In the genomic region with DNA sequence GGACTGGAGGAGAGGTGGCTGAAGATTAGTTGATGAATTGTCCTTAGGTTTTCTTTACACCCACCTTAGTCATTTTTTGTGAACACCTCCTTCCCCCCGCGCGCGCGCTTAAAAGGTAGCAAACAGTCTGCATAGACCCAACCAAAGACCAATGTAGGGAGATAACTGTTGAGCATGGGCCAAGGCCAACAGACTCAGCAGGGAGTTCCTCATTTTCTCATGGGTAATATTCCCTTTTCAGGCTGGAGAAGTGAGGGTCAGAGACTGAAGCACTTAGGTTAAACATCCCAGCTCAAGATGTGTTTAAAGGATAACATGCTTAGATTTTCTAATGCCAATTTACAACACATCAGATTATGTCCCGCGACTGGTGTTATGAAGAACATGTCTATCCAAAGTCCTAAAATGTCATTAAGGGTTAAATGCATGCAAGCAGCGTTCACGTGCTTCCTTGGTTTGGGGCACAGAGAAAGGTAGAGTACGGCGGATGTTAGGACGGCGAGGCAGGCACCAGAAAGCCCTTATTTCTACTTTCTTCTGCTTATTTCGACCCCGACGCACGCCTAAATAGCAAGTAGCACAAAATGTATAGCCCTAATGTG, we compare ENCODE assay signal across 9 mouse cellular contexts. TPM values are rescaled to one million over a fixed set of nuclear protein-coding genes. Genes with fewer than 3 reads are reported as not detected.
DNase-seq lines count a peak whose midpoint lies in the region; TF ChIP-seq lines count a peak whose summit lies in the region.
"Had no signal": no experiment of that assay in that cellular context is flagged by ENCODE, and none has a peak within 500 bp of the region (broad histone marks: within the 10 kb centered on the region; RNA-seq: fewer than 3 reads in every experiment).

No protein-coding gene starts in this region.

- peaks cover 3% of the 10 kb centered on the region; the same call in 1 of the 2 replicates for H3K4me1 ChIP-seq in heart, adult 2 months (ENCODE audit: control insufficient read depth, insufficient read depth, low read length)
- peaks cover 34% of the 10 kb centered on the region for H3K4me1 ChIP-seq in hindbrain, embryonic 10.5 days (replicated peaks)
- H3K4me1 ChIP-seq in megakaryocyte, embryonic 14.5 days = peaks cover 94% of the 10 kb centered on the region

- H3K27ac ChIP-seq in heart, adult 2 months = no peak overlapping the region
- H3K27ac ChIP-seq in hindbrain, embryonic 10.5 days = peak overlapping the region; percentile 89
- H3K27ac ChIP-seq: macrophage had no signal

- H3K4me3 ChIP-seq in heart, adult 2 months = peak overlapping the region; percentile 49
- peak overlapping the region; percentile 62 for H3K4me3 ChIP-seq in hindbrain, embryonic 10.5 days
- peak overlapping the region; percentile 93 for H3K4me3 ChIP-seq in megakaryocyte, embryonic 14.5 days (replicated peaks)

- H3K27me3 ChIP-seq in heart, adult 2 months (ENCODE audit: control insufficient read depth, insufficient read depth, low read length) = no peaks in the 10 kb centered on the region; the same call in 1 of the 2 replicates
- H3K27me3 ChIP-seq in hindbrain, embryonic 10.5 days (ENCODE audit: insufficient read depth, poor library complexity, severe bottlenecking) = peaks cover 31% of the 10 kb centered on the region
- no peaks in the 10 kb centered on the region for H3K27me3 ChIP-seq in megakaryocyte, embryonic 14.5 days (replicated peaks)

- DNase-seq in heart, adult 2 months = no peak
- DNase-seq in heart, postnatal 4 days = no peak
- peak; percentile 21 for DNase-seq in ES-CJ7 (ENCODE audit: low read depth, low spot score)
- DNase-seq in hindbrain, embryonic 10.5 days (ENCODE audit: low spot score) = no peak
- no peak for DNase-seq in frontal cortex, postnatal 25 days (ENCODE audit: low spot score in 2 of 2)
- no peak for DNase-seq in urinary bladder, postnatal 36 days (ENCODE audit: low spot score in 2 of 2)
- DNase-seq in urinary bladder, postnatal 25 days (ENCODE audit: low spot score) = no peak

- no peaks in the 10 kb centered on the region for H3K36me3 ChIP-seq in heart, adult 2 months (ENCODE audit: control insufficient read depth, insufficient read depth, low read length)
- no peaks in the 10 kb centered on the region for H3K36me3 ChIP-seq in hindbrain, embryonic 10.5 days
- H3K36me3 ChIP-seq in megakaryocyte, embryonic 14.5 days (replicated peaks; ENCODE audit: low read length) = peaks cover 4% of the 10 kb centered on the region

- TF ChIP-seq CTCF in heart, adult 2 months (IDR thresholded peaks at IDR 0.05) = no peak

- H3K9me3 ChIP-seq in hindbrain, embryonic 10.5 days = no peaks in the 10 kb centered on the region
- H3K9me3 ChIP-seq in megakaryocyte, embryonic 14.5 days = no peaks in the 10 kb centered on the region

- H3K79me2 ChIP-seq in heart, adult 2 months (replicated peaks; ENCODE audit: control insufficient read depth, insufficient read depth, low read length) = no peaks in the 10 kb centered on the region

- no peak for TF ChIP-seq EP300 in heart, adult 2 months (IDR thresholded peaks at IDR 0.05; ENCODE audit: insufficient read depth, low read depth, low read length)

- intact Hi-C loops in heart, adult 2 months (cut with DNase I) = no loop called here

- H3K9ac ChIP-seq in heart, adult 2 months (ENCODE audit: low read depth, low read length) = peak overlapping the region; percentile 40

- WGBS in heart, adult 2 months = 38% methylated on average over 17 of the region's 17 CpGs
- 35% methylated on average over 17 of the region's 17 CpGs for WGBS in hindbrain, embryonic 10.5 days

- no peak for TF ChIP-seq POLR2A in heart, adult 2 months (IDR thresholded peaks at IDR 0.05; ENCODE audit: insufficient read depth, low read depth, low read length)

RNA-seq across cellular contexts. Expression of a gene that starts 37.5 kb away (rescaled TPM):
- total RNA-seq in heart, adult 2 months (2021) = 1 to 10 TPM; 1.6 to 4.7 TPM
- 3.0 and 3.3 TPM in 2 replicates for polyA plus RNA-seq in heart, adult 2 months (2012; rRNA removed)
- total RNA-seq in heart, postnatal 4 days (2021) = 1 to 10 TPM; 2.0 to 3.3 TPM
- 38.5 and 57.1 TPM in 2 replicates for polyA plus RNA-seq in hindbrain, embryonic 10.5 days (2016; fragmentation: Nextera tagmentation; extraction: Ambion mirVana)
- 188 and 291 TPM in 2 replicates for polyA plus RNA-seq in megakaryocyte, embryonic 14.5 days (2012; ENCODE audit: insufficient read depth, low replicate concordance)

RNA-seq across cellular contexts. Expression of a gene that starts 55.8 kb away (rescaled TPM):
- total RNA-seq in heart, adult 2 months (2021) = 10 to 100 TPM; 35.2 to 36.3 TPM
- polyA plus RNA-seq in heart, adult 2 months (2012; rRNA removed) = 19.8 and 20.7 TPM in 2 replicates
- total RNA-seq in heart, postnatal 4 days (2021) = 10 to 100 TPM; 24.6 to 25.3 TPM
- 2.5 and 3.6 TPM in 2 replicates for polyA plus RNA-seq in hindbrain, embryonic 10.5 days (2016; fragmentation: Nextera tagmentation; extraction: Ambion mirVana)
- 7.7 and 9.2 TPM in 2 replicates for polyA plus RNA-seq in megakaryocyte, embryonic 14.5 days (2012; ENCODE audit: insufficient read depth, low replicate concordance)

RNA-seq across cellular contexts. Expression of a gene that starts 56.7 kb away (rescaled TPM):
- total RNA-seq in heart, adult 2 months (2021) = not detected
- not detected in 2 replicates for polyA plus RNA-seq in heart, adult 2 months (2012; rRNA removed)
- under 1 TPM; 0.38 to 0.41 TPM for total RNA-seq in heart, postnatal 4 days (2021)
- 0.12 and 0.24 TPM in 2 replicates for polyA plus RNA-seq in hindbrain, embryonic 10.5 days (2016; fragmentation: Nextera tagmentation; extraction: Ambion mirVana)
- polyA plus RNA-seq in megakaryocyte, embryonic 14.5 days (2012; ENCODE audit: insufficient read depth, low replicate concordance) = not detected in 2 replicates
- polyA plus RNA-seq: macrophage had no signal
